Mouse (Mus musculus) testis, postnatal 14 days (tissue): ENCODE measurements at regions not wholly inside any gene's neighbourhood (a gene's known extent, or its start where the extent isn't known, plus 50 kb on each side); places are given as distances from the start of the nearest gene placed in this dataset.

Experiments
- DNase-seq: peaks from one replicate; pipeline ENCODE4 v3.0.0; 2021; ENCODE audit warnings: low spot score

DNA sequence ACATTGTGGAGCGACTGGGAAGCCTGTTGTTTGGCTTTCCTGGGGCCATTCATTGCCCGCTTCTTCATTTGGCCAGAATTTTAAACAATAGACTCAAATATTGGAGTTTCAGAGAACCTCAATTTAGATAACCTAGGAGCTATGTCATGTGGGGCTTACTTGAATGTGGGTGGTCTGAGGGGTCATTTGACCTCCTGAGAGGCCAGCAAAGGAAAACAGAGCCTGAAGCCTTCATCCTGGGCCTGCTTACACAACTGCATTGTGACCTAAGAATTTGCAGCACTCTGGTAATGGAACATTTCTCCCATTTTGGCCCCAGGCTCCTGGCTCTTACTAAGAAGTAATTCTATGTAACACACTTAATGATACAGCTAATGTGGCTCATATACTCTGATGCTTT, 348.2 kb downstream of the Fat4 start:
- DNase-seq = no peak

DNA sequence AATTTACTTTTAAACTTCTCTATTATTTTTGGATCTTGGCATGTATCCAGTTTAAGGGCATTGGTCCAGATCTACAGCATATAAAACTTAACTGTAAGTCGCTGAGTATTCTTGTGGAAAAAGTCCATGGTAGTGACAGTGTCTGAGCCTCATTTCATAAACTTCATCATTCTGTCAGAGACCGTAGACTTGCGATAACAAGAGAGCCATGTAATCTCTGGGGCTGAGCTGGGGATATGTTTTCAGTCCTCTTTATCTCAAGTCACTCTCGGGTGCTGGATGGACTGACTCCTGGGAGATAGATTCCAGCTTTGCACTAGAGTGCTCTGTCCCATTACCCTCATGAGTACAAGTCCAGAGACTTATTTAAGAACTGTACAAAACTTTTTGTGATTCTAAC, 362.0 kb downstream of the Fat4 start:
- DNase-seq = no peak

DNA sequence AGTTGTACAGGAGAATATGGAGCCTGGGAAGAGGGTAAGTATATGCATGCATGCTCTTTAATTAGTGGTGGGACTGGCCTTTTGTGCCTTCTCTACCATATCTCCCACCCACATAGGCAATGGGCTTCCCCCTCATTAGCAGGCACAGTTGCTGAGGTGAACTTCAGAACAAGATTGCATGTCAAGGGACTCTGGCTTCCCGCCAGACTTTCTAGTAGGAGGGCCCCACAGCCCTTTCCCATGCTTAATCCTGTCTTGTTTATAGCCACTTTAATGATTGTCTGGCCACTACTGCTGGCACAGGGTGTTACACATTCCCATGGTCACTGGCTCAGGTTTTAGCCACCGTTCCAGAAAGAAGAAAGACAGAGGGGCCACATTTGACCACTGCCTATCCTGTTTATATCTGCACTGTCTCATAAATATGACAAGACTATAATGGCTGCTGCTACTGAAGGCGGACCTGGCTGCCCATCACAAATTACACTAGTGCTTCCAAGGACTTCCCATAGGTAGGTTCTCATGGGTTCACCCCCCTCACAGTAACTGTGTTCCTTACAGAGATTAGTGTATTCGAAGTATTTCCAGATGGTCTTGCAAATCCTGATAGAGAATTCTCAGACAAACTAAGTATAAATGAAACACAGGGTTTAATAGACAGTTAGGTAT, 362.6 kb downstream of the Fat4 start:
- no peak for DNase-seq

DNA sequence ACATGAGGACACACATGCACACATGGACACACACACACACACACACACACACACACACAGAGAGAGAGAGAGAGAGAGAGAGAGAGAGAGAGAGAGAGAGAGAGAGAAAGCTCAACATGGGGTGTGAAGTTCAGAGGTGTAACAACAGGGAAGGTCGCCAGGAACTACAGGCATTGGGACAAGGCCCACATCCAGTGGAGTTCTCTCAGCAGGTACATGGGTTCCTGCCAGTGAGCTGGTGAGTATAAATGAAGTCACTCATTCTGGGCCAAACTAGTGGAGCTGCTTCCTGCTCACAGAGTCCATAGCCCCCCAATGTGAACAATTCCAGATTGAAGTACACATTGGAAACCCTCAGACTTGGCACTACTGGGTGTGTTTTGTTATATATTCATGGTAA, 366.3 kb downstream of the Fat4 start:
- no peak for DNase-seq

DNA sequence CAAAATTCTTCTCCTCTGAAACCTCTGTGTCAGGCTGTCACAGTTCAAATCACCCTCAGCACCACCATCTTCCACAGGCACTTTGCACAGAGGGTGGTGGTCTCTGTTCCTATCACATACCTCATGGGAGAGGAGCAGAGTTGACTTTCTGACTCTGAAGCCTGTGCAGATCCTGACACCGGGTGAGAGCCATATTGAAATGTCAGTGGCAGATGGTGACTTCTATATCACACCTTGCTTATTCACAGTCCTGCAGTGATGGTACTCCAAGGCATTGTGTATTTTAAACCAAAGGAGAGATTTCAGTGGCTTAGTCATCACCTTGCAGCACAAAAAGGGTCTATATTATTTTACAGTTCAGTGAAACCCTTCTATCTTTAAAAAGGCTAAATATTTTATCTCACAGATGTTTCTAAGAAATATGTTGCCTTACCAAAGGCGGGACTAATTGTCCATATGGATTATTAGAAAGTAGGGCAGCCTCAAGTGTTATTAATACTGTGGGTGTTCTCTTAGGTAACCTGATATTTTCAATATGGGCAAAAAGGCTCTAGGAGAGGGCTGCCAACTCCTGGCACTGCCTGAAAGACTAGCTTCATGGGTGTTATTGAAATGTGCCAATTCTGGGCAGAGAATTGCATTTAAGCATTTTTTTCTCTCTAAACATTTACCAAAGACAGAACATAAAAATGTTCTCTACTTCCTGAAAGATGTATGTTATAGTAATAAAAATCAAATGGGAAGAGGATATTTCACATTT, 378.1 kb downstream of the Fat4 start:
- DNase-seq = no peak

DNA sequence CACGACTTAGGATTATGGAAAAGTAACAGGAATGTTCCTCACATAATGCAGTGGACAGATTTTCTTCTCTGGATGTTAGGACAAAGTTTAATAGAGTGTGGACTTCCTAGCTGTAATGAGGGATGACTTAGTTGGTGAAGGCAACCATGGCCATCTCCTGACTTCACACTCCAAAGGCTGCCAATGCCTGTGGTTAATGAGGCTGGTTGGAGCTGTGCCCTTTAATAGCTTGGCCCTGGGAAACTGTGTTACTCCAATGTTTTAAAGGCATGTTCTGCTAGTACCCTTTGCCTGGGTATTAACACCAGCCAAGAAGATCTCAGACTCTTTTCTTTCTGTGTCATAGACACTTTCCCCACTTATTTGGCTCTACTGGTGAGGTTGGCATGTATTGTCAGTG, 378.9 kb downstream of the Fat4 start:
- no peak for DNase-seq

DNA sequence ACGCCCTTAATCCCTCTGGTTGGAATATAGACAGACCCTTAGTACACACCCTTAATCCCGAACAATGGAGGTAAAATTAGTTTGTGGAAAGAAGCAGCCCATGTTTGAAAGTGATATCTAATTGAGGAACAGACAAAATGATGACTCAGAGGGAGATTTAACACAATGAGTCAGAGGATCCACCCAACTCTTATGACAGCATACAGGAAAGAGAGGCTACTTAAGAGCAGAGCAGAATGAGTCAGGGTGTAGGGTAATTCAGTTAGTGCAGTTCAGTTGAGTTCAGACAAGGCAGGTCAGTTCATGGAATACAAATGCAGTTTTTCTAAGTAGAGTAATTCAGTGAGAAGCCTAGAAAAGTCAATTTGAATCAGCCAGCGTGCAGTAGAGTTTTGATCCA, 382.6 kb downstream of the Fat4 start:
- no peak for DNase-seq

DNA sequence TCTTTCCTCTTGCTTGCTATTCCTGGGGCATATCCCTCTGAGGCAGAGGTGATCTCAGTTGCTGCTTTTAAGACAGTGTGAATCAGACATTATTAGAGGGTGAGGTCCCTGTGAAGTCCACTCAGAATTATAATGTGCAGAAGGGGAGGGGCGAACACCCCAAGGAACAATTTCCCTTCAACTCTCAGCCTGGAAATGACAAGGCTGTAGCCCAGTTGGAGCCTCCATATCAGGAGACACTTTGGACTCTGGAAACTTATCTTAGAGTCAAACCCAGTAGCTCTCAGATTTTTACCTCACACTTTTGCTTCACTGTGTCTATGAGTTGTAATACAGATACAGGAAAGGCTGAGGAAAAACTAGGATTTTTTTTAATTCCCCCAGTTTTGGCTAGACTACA, 385.9 kb downstream of the Fat4 start:
- no peak for DNase-seq

DNA sequence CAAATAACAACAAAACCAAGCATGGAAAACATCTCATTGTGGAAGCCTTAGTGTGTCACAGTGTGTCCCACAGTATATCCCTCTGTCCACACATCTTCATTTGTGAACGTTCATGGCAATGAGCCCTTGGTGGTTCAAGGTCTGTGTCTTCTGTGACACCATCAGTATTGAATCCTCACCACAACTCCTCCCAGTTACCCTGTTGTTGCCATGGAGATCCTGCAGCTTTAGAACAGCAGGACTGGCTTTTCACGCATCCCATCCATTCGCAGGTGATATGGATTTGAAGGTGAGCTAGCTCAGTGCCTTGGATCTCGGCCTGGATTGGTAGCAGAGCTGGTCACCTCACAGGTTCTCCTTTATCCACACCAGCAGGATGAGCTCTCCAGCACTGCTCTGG, 390.2 kb downstream of the Fat4 start:
- no peak for DNase-seq

DNA sequence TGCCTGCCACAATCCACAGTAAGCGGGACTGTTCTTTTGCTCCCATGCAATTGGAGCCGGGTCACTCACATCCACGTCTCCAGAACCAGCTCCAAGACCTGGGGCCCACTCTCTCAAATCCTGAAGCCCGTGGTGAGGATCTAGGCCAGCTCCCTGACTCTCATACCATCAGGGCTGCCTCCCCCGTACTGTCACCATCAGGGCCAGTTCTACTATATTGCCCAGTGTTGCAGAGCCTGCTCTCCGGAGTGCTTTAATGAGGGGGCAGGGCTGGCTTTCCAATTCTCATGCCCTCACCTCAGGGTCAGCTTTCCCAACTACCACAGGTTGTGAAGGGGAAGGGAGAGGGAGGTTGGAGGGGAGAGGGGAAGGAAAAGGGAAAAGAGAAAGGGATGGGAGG, 390.6 kb downstream of the Fat4 start:
- DNase-seq = no peak

DNA sequence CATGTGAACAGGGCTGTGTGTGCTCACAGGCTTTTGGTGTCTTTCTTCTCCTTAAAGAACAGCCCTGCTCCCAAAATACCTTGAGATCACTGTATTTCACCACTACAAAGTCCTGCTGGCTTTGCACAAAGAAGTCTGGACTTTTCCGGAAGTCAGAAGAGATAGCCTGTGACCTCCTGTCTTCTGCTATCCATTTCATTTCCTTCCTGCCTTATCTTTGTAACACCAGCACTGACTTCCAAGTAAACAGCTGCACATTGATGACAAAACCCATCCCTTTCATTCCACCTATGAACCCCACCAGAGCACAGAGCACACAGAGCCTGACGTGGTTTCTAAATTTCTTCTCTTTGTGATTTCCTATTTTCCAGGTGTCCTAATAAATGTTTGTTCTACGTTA, 408.5 kb downstream of the Fat4 start:
- DNase-seq = no peak

DNA sequence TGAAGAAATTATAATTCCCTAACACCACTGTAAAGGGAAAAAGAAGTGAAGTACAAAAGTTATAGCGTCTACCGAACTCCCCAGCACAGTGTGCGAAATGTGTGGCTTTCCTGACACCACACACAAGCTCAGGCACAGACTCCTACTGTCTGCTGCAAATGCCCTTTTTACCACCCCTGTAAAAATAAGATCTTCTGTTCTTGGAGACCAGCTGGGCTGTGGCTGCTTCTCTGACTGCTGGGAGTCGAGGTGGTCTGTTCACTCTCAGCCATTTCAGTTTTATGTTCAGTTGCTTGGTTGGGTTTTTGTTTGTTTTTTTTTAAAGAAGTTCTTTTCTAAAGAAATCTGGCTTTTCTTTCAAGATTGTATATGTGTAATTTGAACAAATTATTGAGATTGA, 409.5 kb downstream of the Fat4 start:
- DNase-seq = no peak

DNA sequence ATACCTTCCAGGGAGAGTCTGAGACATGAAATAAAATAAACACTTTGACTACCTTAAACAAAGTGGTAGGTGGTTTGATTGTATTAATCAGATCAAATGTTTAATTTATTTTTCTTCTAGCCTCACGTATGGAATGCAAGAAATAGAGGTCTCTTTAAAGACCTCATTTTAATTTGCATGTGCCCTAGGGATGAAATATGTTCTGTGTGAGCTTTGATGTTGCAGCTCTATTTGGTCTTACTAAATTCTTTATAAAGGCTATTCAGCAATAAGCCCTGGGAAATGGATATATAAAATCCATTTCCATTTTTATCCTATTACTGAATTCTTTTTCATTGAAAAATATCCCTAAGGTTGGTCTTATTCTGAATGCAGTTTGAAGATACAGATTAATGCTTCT, 422.7 kb downstream of the Fat4 start:
- no peak for DNase-seq

DNA sequence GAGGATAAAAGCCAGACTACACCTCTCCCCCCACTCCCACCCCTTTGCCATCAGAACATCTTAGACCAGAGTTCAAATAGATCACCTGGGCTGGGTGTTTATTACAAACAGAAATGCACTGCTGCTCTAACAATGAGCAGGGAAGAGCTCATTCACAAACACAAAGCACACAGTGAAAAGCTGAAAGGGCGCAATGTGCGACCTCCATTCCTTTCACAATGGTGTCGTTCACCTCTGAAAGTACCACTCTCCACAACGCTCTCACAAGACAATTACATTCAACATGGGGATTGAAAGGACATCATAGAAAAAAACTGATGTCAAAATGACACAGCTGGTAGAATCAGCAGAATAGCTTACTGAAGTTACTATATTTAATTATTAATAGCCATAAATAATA, 426.8 kb downstream of the Fat4 start:
- DNase-seq = no peak

DNA sequence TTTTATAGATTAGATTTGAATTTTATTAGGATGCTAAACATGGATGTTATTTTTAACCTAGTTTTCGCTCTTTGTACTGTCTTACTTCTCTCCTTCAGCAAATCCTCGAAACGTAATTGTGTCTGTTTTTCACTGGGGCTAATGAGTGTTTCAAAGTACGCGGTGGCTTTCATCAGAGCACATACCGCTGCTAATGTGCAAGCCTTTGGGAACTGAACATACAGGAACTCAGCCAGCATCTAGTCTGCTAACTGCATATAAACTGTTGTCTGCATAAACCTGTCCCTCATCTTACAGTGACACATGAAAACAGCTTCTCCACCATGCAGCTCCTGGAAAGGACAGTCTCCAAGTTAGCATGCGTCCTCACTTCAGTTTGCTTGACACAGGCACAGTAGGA, 434.1 kb downstream of the Fat4 start:
- no peak for DNase-seq

DNA sequence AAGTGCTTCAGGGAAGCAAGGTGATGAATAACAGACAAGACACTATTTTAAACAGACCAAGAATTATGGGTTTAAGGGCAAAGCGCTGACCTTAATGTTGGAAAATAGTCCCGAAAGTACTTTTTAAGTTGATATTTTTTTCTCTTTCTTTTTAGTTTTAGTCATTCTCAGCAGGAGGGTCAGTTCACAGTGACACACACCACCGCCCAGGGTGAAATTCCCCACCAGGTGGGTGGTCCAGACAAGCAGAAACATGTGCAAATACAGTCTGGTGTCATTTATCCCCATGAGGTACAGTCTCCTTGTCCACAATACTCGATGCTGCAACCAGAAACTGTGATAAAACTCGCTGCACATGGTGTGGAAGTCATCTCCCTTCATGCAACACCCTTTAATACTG, 435.5 kb downstream of the Fat4 start:
- DNase-seq = no peak

DNA sequence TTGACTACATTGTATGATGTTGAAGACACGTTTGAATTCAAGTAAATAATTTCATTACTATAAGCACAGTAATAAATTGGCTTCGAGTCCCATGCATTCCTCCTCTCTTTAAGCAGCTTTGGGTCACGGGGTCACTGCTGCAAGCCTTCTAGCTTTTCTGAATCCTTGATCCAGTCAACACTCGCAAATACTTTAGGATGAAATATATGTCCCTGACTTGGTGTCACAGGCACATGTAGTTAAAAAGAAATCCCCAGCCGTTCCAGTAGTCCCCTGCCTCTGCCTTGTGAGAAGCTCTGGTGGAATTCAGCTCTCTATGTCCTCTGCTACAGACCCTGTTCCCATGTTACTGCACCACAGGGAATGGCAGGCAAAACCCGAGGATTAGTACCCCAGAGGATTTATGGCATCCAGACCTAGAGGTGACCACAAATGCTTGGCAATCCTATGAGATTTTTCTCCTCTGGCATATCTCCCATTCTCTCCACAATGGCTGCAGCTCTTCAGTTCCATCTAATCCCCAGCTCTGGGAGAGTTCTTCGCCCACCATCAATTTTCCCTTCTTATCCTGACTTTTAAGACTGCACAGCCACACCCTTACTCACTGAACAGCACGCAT, 449.0 kb downstream of the Fat4 start:
- no peak for DNase-seq

DNA sequence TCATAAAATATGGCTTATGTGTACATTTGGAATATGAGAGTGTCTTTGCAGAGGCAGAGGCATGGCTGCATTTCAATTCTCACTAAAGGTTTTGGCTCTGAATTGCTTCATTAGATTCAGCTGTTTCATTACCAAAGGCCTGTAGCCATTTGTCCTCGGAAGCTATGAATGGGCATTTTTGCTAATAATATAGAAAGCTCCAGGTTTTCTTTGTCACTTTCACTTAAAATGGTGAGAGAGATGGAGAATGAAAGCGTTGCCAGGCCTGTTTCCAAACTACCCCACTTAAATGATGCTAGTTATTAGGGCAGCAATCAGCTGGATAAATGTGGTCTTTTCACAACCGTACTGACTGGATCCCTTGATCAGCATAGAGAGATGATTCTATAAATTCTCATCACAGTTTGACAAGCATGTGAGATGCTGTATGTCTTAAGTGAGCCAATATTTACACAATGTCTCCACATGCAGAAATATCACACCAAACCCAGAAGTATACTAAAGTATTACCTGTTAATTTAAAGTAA, 454.5 kb downstream of the Fat4 start:
- no peak for DNase-seq

DNA sequence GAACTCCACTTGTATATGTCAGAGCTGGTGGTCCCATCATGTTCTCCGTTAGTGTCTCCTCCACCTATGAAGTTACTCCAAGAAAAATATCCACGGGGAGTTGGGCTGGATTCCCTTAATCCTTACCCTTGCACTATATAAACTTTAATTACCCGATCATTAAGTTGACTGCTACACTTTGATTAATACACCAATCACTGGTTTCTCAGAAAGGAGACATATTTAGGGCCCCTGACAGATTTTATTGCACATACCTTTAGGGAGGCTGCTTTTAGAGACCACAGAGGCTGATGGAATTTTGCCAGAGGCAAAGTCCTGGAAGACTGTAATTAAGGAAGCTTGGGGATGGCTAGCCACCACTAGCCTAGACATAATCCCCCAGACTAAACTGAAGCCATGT, 457.3 kb downstream of the Fat4 start:
- DNase-seq = no peak

DNA sequence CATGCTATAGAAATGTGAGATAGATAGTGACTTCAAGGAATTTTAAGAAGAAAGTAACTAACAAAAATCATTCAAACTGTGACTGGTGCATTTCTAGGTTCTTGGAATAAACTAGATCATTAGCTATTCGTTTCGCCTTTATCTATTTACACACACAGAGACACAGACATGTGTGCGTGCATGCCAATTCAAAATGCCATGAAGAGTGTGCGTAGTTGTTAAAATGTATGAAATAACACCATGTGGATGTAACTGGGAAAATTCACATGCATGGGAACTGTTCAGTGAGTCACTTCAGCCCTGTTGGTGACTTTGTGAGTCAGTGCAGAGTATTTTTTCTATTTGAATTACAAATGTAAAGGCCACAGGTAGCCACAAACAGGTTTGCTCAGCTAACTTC, 460.8 kb downstream of the Fat4 start:
- no peak for DNase-seq

DNA sequence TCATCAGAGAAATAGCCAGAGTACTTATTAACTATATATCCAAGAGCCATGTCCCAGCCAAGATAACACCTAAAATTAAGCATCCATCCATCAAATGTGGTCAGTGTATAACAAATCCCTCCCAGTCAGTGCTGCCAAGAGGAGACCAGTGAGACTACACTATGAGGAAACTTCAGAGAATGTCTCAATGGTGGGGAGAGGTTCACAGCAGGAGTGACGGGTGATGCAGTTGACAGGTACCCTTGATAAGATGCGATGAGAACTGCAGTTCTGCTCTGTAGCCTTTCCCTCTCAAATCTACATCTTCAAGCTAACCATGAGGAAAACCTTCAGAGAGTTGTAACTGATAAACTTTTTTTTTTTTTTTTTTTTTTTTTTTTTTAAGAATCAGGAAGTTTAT, 470.3 kb downstream of the Fat4 start:
- no peak for DNase-seq

DNA sequence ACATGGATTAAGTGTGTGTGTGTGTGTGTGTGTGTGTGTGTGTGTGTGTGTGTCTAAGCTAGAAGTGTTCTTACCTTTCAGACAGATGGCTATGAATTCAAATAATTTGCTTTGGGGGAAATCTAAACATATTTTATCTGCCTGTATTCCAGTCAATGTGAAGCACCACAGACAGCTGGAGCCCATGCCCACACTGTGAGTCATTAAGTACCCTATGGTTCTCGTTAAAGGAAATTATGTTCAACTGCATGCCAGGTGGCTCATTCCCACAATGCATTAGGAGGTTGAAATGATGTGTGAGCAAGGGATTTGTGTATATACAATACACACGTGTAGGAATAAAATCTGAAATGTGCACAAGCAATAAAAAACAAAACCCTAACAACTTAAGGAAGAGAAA, 473.5 kb downstream of the Fat4 start:
- no peak for DNase-seq

DNA sequence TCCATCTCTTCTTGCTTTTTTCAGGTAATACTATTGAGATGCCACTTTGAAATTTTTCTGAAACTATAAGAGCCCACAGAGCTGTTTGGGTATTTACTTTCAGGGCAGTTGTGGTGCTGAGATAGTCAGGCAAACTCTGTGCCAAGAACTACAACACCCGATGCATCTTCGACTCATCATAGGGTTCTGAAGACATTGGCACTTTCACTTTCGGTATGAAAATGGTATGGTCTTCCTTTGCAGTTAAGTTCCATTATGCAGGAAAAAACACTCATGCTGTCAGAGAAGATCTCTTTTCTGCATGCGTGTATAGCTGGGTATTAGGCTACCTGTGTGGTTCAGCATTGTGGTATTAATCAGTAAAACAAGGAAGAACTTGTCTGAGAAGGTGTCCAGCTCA, 484.2 kb downstream of the Fat4 start:
- no peak for DNase-seq
